Mouse (Mus musculus) B cell, adult 62 days (primary cell): Measurements from ENCODE around the gene C77080. TPM values are rescaled to one million over a fixed set of nuclear protein-coding genes. Genes with fewer than 3 reads are reported as not detected.

Source experiments
- total RNA-seq: library from RNA; stranded (reverse); gene quantifications from 4 replicates; pipeline ENCODE4 v1.2.4, GENCODE M21; 2023

C77080 gene
- 0.12 to 0.26 TPM (median 0.12 TPM) in 3 of 4 replicates, not detected in the other for total RNA-seq

DNA sequence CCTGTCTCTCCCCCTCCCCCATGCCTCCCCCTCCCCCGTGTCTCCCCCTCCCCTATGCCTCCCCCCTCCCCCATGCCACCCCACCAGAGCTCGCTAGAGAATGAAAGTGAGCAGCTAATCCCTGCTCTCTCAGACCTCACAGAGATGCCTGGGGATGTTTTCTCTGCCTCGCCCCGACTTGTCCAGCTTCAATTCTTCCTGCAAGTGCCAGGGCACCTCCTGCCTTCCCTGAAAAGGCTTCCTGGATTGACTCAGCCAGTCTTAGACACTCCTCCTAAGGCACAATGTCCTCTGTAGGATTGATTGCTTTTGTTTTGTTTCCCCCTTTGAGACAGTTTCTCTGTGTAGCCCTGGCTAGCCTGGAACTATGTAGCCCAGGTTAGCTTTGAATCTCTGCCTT is at the start of gene C77080:
Gene C77080, minus strand, starts transcription at position 209 of the 400 bp plus-strand sequence.

DNA sequence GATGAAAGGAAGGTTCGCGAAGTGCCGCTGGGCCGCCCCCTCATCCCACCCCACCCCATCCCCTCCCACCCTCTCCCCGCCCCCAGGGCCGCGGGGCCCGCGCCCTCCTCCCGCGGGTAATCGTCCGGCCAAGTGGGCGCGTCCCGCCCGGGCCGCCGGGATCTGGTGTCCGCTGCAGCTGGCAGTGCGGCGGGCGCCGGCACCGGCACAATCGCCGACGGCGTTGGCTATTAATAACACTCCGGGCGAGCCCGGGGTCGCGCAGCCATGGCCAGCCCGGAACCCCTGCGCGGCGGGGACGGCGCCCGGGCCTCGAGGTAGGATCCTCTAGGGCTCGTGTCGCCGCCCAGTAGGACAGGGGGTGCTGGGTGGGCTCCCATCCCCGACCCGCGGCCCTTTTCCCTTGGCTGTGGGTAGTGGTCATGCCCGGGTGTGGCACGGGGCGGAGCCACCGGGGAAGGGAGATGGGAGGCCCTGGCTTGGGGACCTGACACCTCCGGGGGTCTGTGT is 26.3 kb upstream of the C77080 start, which contains the start of gene Sync:
Gene Sync, plus strand, starts transcription at position 146 of the 510 bp plus-strand sequence.

DNA sequence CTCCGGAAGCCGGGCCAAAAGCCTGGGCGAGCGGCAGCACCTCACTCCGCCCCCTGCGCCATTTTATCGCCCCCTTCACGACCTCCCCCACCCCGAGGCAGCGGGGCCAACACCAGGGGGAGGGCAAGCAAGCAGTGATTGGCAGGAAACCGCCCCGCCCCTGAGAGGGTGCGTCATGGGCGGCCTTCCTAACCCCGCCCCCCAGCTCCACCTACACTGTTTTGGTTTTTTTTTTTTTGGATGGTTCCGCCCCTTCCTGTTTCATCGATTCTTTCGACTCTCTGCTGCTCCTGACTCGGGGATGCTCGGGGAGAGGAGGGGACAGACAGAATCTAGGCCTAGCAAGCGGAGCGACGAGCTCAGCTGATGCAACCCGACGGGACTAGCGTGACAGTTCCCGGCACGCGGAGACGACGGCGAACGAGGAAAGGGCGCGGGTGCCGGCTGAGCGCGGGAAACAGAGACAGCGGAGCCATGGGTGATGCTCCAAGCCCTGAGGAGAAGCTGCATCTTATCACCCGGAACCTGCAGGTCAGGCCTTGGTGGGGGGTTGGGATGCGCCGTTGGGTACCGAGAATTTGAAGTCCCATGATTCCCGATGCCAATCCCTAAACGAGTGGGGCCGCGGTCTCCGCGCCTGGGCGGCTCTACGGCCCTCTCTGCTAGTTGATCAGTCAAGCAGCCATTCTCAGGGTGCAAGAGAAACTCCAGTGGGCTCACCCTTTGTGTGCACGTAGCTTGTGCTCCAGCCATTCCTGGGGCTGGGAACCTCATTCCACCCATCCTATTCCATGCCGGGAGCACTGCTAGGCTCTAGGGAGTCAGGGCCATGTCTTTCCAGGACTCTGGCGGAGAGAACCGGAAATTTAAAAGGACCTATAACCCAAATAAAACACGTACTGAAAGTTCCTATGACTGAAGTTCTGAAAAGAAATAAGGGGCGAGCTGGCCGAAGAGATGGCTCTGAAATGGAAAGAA is 71.4 kb downstream of the C77080 start, which contains the start of the genes S100pbp and Yars:
Gene S100pbp, minus strand, starts transcription at position 186 of the 978 bp plus-strand sequence.
Gene Yars, plus strand, starts transcription at position 219 of the 978 bp plus-strand sequence.

Other genes starting within 250 kb of the C77080 start
- gene Rnf19b, start 203.1 kb downstream of the C77080 start, total RNA-seq, result 175 to 191 TPM (median 180 TPM) in 4 replicates
- gene Tmem54, start 155.9 kb downstream of the C77080 start, total RNA-seq, result not detected in 4 replicates
- gene Hpca, start 139.4 kb downstream of the C77080 start, total RNA-seq, result not detected in 4 replicates
- 0.43 TPM in 1 of 4 replicates, not detected in the others for gene Fndc5, start 124.4 kb downstream of the C77080 start, total RNA-seq
- 40.3 to 46.4 TPM (median 44.2 TPM) in 4 replicates for gene S100pbp, start 71.7 kb downstream of the C77080 start, total RNA-seq
- 39.2 to 53.9 TPM (median 51.7 TPM) in 4 replicates for gene Yars, start 71.6 kb downstream of the C77080 start, total RNA-seq
- gene Sync, start 26.2 kb upstream of the C77080 start, total RNA-seq, result not detected in 4 replicates
- 144 to 162 TPM (median 150 TPM) in 4 replicates for gene Rbbp4, start 74.0 kb upstream of the C77080 start, total RNA-seq
- gene Zbtb8os, start 74.3 kb upstream of the C77080 start, total RNA-seq, result 31.2 to 38.2 TPM (median 36.8 TPM) in 4 replicates
- gene Zbtb8a, start 116.7 kb upstream of the C77080 start, total RNA-seq, result 2.2 to 4.1 TPM (median 3.4 TPM) in 4 replicates
- not detected in 4 replicates for gene Zbtb8b, start 179.4 kb upstream of the C77080 start, total RNA-seq
- gene Bsdc1, start 200.2 kb upstream of the C77080 start, total RNA-seq, result 125 to 159 TPM (median 135 TPM) in 4 replicates
- 0.46 to 0.88 TPM in 2 of 4 replicates, not detected in the others for gene Tssk3, start 229.6 kb upstream of the C77080 start, total RNA-seq
- 2.2 to 3.5 TPM in 2 of 4 replicates, not detected in the others for gene Fam229a, start 229.8 kb upstream of the C77080 start, total RNA-seq